Mouse (Mus musculus): Measurements from ENCODE around the gene 5430427O19Rik. TPM values are rescaled to one million over a fixed set of nuclear protein-coding genes. Genes with fewer than 3 reads are reported as not detected.

5430427O19Rik gene
- 2.2 TPM for polyA plus RNA-seq (2014; fragmentation: Illumina TruSeq; extraction: RNeasy Lipid Tissue Mini Kit (QIAGEN cat#74804); ENCODE audit: low replicate concordance)

DNA sequence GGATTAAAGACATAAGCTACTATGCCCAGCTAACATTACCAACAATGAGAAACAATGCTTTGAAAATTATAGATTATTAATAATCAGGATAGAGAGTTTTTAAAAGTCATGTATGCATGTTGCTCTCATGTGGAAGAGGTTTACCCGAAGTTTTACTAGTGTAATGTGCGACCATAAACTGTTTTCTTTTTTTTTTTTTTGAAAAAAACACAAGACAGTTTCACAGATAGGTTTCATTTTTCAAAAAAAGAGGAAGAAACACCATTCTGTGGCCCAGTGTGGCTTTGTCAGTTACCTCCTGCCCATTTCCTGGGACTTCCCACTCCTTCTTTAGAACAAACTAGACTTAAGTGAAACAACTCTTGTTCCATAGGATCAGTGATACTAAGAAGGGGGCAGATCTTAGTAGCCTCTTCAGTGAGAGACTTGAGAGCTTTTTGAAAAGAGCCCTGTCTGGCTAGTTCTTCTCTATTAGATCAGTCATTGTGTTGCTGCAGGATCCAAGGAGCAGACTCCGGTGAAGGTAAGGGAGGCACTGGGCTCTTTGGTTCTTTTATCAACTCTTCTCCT is at the start of gene 5430427O19Rik:
TSS of gene 5430427O19Rik (plus strand) at position 441 of the 570 bp plus-strand sequence.

Other genes with a start within 250 kb of the 5430427O19Rik start
- gene Gk, start 93.5 kb upstream of the 5430427O19Rik start, polyA plus RNA-seq (2014; fragmentation: Illumina TruSeq; extraction: RNeasy Lipid Tissue Mini Kit (QIAGEN cat#74804); ENCODE audit: low replicate concordance), result 363 TPM
- not detected for gene Samt3, start 173.8 kb downstream of the 5430427O19Rik start, polyA plus RNA-seq (2014; fragmentation: Illumina TruSeq; extraction: RNeasy Lipid Tissue Mini Kit (QIAGEN cat#74804); ENCODE audit: low replicate concordance)

Measured in small intestine, adult 10 weeks (tissue).